Mouse (Mus musculus): ENCODE results near the gene Gm37240.

Gene Gm37240

DNA sequence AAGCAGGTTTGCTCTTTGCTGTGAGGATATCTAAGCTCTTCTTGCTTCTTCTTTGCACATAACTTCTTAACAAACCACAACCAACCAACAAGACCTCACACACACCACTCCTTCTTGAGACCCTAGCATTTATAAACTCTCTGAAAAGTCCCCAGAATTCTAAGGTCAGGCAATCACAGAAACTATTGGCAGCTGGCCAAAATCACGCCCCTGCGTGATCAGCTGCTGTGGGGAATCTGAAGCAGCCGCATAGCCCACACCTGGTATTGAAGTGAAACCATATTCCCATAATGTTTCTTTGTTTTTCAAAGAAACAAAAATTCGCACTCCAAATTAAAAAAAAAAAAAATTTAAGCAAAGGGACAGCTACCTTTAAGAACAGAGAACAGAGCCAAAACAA is 141.2 kb downstream of the Gm37240 start:
- no peak for DNase-seq

- DNase-seq: no peak
Observed at GRCm38 (mm10) chr3:85741767-85742166, 145.6 kb downstream of the Gm37240 start.

GRCm38 (mm10) chr3:85738591-85738990 is 148.7 kb downstream of the Gm37240 start:
- DNase-seq: no peak

DNA sequence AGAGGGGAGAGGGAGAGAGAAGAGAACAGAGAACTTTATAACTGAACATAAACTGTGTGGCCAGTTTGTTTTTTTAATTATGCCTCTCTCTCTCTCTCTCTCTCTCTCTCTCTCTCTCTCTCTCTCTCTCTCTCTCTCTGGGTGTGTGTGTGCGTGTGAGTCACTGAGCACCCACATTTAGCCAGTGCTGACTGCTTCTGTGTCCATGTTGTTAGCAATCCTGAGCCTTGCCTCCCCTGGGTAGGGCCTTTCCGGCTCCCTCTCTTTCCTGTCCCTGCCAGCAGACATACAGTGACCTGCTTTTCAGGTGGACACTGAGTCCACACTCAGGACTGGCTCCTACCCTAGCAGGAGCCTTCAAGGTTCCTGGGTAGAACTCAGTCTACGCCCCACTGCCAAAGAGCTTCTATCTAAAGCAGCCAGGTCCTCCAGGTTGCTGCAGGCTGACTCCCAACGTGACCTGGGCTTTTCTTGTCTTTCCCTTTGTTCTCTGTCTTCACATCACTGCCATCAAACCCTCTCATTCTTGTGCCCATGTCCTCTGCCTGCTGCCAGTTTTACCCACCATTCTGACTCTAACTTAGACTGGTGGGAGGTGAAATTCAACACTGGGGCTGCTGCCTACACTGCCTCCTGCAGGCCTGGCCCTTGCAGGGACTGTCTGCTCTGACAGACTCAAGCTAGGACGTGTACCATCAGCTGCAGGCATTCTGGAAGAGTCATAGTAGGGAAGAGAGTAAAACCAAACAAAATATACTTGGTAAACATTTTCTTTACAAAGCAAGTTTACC is 153.2 kb downstream of the Gm37240 start:
- no peak for DNase-seq

GRCm38 (mm10) chr3:85727171-85727570 is 160.1 kb downstream of the Gm37240 start:
- no peak for DNase-seq

DNA sequence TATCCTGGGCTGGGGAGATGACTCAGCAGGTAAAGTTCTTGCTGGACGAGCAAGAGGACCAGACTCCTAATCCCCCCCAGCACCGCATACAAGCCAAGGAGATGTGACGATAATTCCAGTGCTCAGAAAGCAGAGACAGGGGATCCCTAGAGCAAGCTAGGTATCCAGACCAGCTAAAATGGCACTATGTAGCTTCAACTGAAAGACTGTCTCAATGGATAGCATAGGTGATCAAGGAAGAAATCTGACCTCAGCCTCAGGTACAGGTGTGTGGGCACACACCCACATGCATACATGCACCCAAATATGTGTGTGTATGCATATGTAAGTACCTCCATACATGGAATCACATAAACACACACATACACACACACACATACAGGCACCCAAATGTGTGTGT is 161.3 kb downstream of the Gm37240 start:
- no peak for DNase-seq

- no peak for DNase-seq
Observed at GRCm38 (mm10) chr3:85725110-85725509, 162.2 kb downstream of the Gm37240 start.

GRCm38 (mm10) chr3:85722581-85722980 is 164.7 kb downstream of the Gm37240 start:
- DNase-seq: no peak

- no peak for DNase-seq
Observed at GRCm38 (mm10) chr3:85715764-85716297, 171.5 kb downstream of the Gm37240 start.

DNA sequence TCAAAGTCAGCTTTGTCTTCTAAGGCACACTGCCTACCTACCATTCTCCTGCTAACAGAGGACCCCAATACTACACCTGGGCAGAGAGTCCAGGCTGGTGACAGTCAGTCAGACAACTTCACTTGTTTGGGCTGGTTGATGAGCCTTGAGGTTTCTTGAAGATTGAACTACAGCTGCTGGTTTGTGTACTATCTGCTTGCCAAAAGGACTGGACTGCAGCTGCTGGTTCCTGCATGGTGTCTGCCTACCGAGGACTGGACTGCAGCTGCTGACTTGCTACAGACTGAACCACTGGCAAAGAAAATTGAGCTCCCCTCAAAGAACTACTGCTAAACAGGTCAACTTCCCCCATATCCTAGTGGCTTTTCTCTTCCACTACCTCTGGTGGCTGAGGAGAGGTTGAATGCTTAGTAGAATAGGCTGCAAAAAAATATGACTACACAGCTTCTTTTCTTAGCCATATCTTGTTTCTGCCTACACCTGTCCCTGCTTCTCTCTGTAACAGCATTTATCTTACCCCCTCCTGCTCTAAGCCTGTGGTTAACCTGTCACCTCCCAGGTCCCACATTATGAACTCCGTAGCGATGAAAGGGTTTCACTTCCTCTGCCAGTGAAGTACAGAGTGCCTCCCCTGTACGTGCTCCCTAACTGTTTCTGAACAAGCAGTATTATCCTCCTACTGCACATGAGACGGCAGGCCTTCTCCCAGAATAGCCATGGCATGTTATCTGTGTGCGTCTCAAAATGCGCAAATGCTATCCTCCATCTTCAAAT is 173.2 kb downstream of the Gm37240 start:
- peak; percentile 1 for DNase-seq

DNA sequence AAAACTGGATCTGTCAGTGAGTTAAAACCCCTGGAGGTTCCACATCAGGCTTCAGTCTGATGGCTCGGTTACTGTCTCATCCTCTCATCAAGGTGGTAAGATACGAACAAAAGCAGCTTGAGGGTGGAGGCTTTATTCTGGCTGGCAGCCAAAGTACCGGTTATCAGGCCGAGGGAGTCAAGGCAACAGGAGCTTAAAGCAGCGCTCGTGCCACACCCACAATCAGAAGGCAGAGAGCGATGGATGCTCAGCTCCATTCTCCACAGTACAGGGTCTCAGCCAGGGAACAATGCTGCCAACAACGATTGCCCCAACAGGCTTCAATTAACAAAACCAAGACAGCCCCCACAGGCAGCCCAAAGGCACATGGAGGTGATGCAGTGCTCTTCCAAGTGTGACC is 176.6 kb downstream of the Gm37240 start:
- DNase-seq: no peak

DNA sequence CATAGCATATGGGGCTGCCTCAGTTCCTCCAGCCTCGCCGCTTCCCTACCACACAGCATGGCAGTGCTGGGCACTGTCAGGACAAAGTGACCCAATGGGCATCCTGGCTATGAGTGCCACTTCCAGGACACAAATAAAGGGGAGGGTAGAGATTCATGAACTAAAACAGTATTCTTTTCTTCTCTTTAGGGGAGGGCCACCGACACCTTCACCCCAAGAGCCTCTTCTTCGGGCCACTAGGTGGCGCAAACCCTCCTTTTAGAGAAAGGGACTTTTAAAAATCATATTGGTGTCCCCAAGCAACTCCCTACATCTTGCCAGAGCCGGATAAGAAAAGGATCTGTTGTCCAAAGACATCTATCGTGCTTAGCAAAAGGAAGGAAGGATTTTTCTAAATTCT is 179.9 kb downstream of the Gm37240 start:
- peak; percentile 9 for DNase-seq

GRCm38 (mm10) chr3:85703141-85703882 is 184.0 kb downstream of the Gm37240 start:
- DNase-seq: no peak

- DNase-seq: no peak
Observed at GRCm38 (mm10) chr3:85698496-85698895, 188.8 kb downstream of the Gm37240 start.

DNA sequence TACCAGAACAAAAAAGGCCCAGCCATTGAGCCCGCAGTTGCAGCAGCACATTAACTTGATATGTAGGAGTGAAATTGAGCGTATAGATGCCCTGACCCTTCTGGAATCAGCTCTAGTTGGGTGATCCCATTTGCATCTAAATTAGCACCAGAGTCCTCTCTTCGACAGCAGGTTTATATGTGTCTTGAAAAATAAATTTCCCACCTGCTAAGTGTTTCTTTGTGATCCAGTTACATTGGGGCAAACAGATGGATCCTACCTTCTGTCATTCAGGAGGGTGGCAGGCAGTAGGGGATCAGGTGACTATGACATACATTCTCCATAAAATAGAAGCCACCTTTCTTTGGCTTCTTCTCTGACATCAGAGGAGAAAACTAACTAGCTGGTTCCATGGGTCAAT is 192.3 kb downstream of the Gm37240 start:
- no peak for DNase-seq

DNA sequence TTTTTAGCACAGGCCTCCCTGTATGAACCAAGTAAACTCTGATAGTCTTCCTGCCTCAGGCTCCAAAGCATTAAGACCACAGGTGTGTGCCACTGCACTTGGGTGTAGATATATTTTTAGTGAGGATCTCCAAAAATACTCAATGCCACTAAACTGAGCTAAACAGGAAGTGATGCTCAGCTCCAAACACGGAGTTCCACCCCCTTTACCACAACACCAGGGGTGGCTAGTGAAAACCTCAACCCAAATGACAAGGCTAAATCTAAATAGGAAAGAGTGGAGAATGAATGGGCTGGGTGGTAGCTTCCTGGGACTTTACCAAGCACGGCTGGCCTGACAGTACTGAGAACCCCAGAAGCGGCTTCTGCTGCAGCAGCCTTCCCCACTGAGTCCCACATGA is 194.3 kb downstream of the Gm37240 start:
- DNase-seq: no peak

DNA sequence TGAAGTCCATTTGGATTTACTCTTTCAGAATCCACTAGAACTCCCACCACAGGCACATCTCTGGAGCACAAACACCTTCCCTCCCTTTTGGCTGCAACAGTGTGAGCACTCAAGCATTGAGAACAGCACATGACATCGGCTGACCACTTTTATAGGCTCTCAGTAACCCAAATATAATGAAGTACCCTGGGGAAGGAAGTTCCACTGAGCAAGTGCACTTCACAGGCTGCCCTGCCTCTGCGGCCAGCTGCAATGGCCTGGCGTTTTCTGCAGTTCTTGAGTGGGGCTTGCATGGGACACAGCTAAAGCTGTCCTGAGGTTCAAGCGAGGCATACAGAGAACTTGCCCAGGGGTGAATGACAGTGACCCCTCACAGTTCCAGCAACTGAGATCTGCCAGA is 196.2 kb downstream of the Gm37240 start:
- DNase-seq: no peak

DNA sequence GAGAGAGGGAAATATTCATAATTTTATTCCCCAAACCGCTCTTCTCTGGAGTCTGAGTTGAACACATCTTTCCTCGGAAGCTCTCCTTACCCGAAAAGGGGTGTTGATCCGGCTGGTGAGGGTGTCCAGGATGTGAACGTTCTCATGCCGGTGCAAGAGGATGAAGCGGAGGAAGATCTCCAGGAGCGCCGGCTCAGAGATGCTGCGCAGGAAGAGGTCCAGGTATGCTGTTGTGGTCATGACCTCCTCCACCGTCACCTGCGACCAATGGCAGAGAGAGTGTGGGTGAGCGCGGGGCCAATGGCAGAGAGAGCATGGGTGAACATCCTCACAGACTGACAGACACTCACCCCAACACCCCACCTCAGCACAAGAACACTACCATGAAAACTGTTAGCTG is 199.0 kb downstream of the Gm37240 start:
- no peak for DNase-seq

DNA sequence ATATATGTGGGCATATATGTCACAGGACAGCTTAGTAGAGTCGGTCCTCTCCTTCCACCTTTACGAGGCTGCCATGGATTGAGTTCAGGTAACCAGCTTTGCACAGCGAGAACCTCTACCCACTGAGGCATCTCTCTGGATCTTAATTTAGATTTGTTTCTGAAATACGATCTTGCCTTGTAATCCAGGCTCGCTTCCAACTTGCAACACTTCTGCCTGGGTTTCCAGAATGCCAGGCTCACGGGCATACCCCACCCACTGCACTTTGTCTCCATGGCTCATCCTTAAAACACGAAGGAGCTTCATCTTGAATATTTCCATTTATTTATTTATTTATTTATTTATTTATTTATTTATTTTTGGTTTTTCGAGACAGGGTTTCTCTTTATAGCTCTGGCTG is 202.0 kb downstream of the Gm37240 start:
- DNase-seq: no peak

GRCm38 (mm10) chr3:85683618-85684017 is 203.7 kb downstream of the Gm37240 start:
- no peak for DNase-seq

- DNase-seq: no peak
Observed at GRCm38 (mm10) chr3:85681136-85681535, 206.2 kb downstream of the Gm37240 start.

DNA sequence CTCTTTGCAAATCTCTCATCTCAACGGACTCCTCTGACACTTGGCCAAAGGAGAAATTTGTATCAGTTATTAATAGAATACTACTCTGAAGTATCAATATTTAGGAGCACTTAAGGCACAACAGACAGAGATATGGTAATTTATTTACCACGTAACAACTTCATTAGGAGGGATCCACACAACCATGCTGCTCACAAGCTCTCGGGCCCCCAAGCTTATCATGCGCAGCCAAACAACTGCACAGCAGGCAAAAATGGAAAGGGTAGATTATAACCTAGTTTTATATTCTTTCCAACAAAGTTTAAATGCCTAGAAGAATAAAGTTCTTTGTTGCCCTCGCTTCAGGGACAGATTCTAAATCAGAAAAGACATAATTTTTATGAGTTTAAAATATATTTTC is 207.4 kb downstream of the Gm37240 start:
- no peak for DNase-seq

DNA sequence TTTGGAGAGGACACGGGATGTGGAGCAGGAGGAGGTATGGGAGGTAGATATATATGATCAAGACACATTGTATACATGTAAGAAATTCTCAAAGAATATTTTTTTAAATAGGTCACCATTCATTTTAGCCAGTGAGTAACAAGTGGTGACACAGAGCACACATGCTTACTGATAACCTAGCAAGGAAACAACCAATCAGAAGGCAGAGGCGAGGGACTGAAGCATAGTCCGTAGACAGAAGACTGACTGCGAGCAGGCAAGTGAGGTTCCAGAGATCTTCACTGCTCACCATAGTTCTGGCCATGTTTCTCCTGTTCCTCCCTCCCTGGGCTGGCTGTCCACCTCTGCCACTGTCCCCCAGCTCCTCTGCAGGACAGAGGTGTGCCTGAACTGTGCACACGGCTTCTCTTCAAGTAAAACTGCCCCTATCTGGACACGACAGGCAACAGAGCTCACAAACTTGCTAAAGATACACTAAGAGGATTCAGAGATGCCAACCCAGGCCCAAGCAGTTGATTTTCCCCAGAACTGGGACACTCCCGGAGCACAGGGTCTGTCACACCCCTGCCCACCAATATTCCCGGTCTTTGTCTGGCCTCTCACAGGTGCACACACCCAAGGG is 207.9 kb downstream of the Gm37240 start:
- no peak for DNase-seq

Data from thymus, postnatal 25 days (tissue).